Mouse (Mus musculus): ENCODE results near the gene Gm45799. TPM values are rescaled to one million over a fixed set of nuclear protein-coding genes. Genes with fewer than 3 reads are reported as not detected.

Gm45799 gene
- polyA plus RNA-seq (2011; ENCODE audit: insufficient read depth, insufficient read length, low read depth, missing spikeins) = 0.72 and 5.7 TPM in 2 replicates

GRCm38 (mm10) chr7:105640233-105640893 is at the start of gene Gm45799, which contains the start of gene Arfip2:
TSS of gene Gm45799 (plus strand) at chr7:105640552.
TSS of gene Arfip2 (minus strand) at chr7:105640416.
- Histone ChIP-seq H3K9me3 (replicated peaks; ENCODE audit: control insufficient read depth, insufficient read depth, low read length, poor library complexity, severe bottlenecking) (no peaks in the 10 kb centered on the region), H3K4me1 (ENCODE audit: control insufficient read depth, insufficient read depth, low read length) (no peaks in the 10 kb centered on the region), H3K4me3 (ENCODE audit: low read depth, low read length) (peak within 1 kb of the TSS; percentile 97), H3K27me3 (ENCODE audit: control insufficient read depth, insufficient read depth, low read length, poor library complexity, severe bottlenecking) (no peaks in the 10 kb centered on the region), H3K9ac (ENCODE audit: low read depth, poor library complexity, severe bottlenecking) (peak within 1 kb of the TSS; percentile 68), H3K36me3 (ENCODE audit: control insufficient read depth, insufficient read depth, low read length, poor library complexity, severe bottlenecking) (peaks cover 15% of the 10 kb centered on the region), H3K27ac (ENCODE audit: insufficient read depth, low read length) (no peak within 1 kb of the TSS)
- TF ChIP-seq CTCF (IDR thresholded peaks at IDR 0.05; ENCODE audit: low read depth, low read length) (no peak), EP300 (IDR thresholded peaks at IDR 0.05; ENCODE audit: insufficient read depth, low read depth, low read length) (0 out of 2 replicates have a peak, but pooled peaks have one; percentile 21), POLR2A (IDR thresholded peaks at IDR 0.05; ENCODE audit: insufficient read depth, low read length) (no peak)

GRCm38 (mm10) chr7:105602860-105603623 is 37.3 kb upstream of the Gm45799 start:
- no peaks in the 10 kb centered on the region for H3K4me1 ChIP-seq (ENCODE audit: control insufficient read depth, insufficient read depth, low read length)
- H3K4me3 ChIP-seq (ENCODE audit: low read depth, low read length) = no peak overlapping the region
- H3K36me3 ChIP-seq (ENCODE audit: control insufficient read depth, insufficient read depth, low read length, poor library complexity, severe bottlenecking) = no peaks in the 10 kb centered on the region
- TF ChIP-seq EP300 (IDR thresholded peaks at IDR 0.05; ENCODE audit: insufficient read depth, low read depth, low read length) (0 out of 2 replicates have a peak, but pooled peaks have one; percentile 73), POLR2A (IDR thresholded peaks at IDR 0.05; ENCODE audit: insufficient read depth, low read length) (no peak), CTCF (IDR thresholded peaks at IDR 0.05; ENCODE audit: low read depth, low read length) (peak; percentile 85)
- H3K27me3 ChIP-seq (ENCODE audit: control insufficient read depth, insufficient read depth, low read length, poor library complexity, severe bottlenecking) = no peaks in the 10 kb centered on the region
- no peaks in the 10 kb centered on the region for H3K9me3 ChIP-seq (replicated peaks; ENCODE audit: control insufficient read depth, insufficient read depth, low read length, poor library complexity, severe bottlenecking)
- no peak overlapping the region for H3K9ac ChIP-seq (ENCODE audit: low read depth, poor library complexity, severe bottlenecking)
- H3K27ac ChIP-seq (ENCODE audit: insufficient read depth, low read length) = no peak overlapping the region

- TF ChIP-seq CTCF (IDR thresholded peaks at IDR 0.05; ENCODE audit: low read depth, low read length) (no peak), POLR2A (IDR thresholded peaks at IDR 0.05; ENCODE audit: insufficient read depth, low read length) (no peak), EP300 (IDR thresholded peaks at IDR 0.05; ENCODE audit: insufficient read depth, low read depth, low read length) (no peak)
- Histone ChIP-seq H3K9ac (ENCODE audit: low read depth, poor library complexity, severe bottlenecking) (no peak overlapping the region), H3K4me3 (ENCODE audit: low read depth, low read length) (no peak overlapping the region), H3K27me3 (ENCODE audit: control insufficient read depth, insufficient read depth, low read length, poor library complexity, severe bottlenecking) (no peaks in the 10 kb centered on the region), H3K9me3 (replicated peaks; ENCODE audit: control insufficient read depth, insufficient read depth, low read length, poor library complexity, severe bottlenecking) (no peaks in the 10 kb centered on the region), H3K36me3 (ENCODE audit: control insufficient read depth, insufficient read depth, low read length, poor library complexity, severe bottlenecking) (peaks cover 6% of the 10 kb centered on the region; the same call in 1 of the 2 replicates), H3K27ac (ENCODE audit: insufficient read depth, low read length) (no peak overlapping the region), H3K4me1 (ENCODE audit: control insufficient read depth, insufficient read depth, low read length) (no peaks in the 10 kb centered on the region)
Observed at GRCm38 (mm10) chr7:105608467-105608866, 31.9 kb upstream of the Gm45799 start.

- Histone ChIP-seq H3K9me3 (replicated peaks; ENCODE audit: control insufficient read depth, insufficient read depth, low read length, poor library complexity, severe bottlenecking) (no peaks in the 10 kb centered on the region), H3K36me3 (ENCODE audit: control insufficient read depth, insufficient read depth, low read length, poor library complexity, severe bottlenecking) (peaks cover 6% of the 10 kb centered on the region; the same call in 1 of the 2 replicates), H3K27ac (ENCODE audit: insufficient read depth, low read length) (no peak overlapping the region), H3K4me1 (ENCODE audit: control insufficient read depth, insufficient read depth, low read length) (no peaks in the 10 kb centered on the region), H3K9ac (ENCODE audit: low read depth, poor library complexity, severe bottlenecking) (no peak overlapping the region), H3K27me3 (ENCODE audit: control insufficient read depth, insufficient read depth, low read length, poor library complexity, severe bottlenecking) (no peaks in the 10 kb centered on the region), H3K4me3 (ENCODE audit: low read depth, low read length) (no peak overlapping the region)
- no peak for TF ChIP-seq POLR2A (IDR thresholded peaks at IDR 0.05; ENCODE audit: insufficient read depth, low read length)
- TF ChIP-seq CTCF (IDR thresholded peaks at IDR 0.05; ENCODE audit: low read depth, low read length) = no peak
- no peak for TF ChIP-seq EP300 (IDR thresholded peaks at IDR 0.05; ENCODE audit: insufficient read depth, low read depth, low read length)
Observed at GRCm38 (mm10) chr7:105611767-105612166, 28.6 kb upstream of the Gm45799 start.

- peaks cover 15% of the 10 kb centered on the region; the same call in 1 of the 2 replicates for H3K36me3 ChIP-seq (ENCODE audit: control insufficient read depth, insufficient read depth, low read length, poor library complexity, severe bottlenecking)
- no peaks in the 10 kb centered on the region for H3K4me1 ChIP-seq (ENCODE audit: control insufficient read depth, insufficient read depth, low read length)
- no peaks in the 10 kb centered on the region for H3K27me3 ChIP-seq (ENCODE audit: control insufficient read depth, insufficient read depth, low read length, poor library complexity, severe bottlenecking)
- H3K9me3 ChIP-seq (replicated peaks; ENCODE audit: control insufficient read depth, insufficient read depth, low read length, poor library complexity, severe bottlenecking) = peaks cover 12% of the 10 kb centered on the region
- no peak for TF ChIP-seq CTCF (IDR thresholded peaks at IDR 0.05; ENCODE audit: low read depth, low read length)
- no peak for TF ChIP-seq EP300 (IDR thresholded peaks at IDR 0.05; ENCODE audit: insufficient read depth, low read depth, low read length)
- H3K4me3 ChIP-seq (ENCODE audit: low read depth, low read length) = no peak overlapping the region
- H3K27ac ChIP-seq (ENCODE audit: insufficient read depth, low read length) = no peak overlapping the region
- no peak overlapping the region for H3K9ac ChIP-seq (ENCODE audit: low read depth, poor library complexity, severe bottlenecking)
Observed at GRCm38 (mm10) chr7:105614400-105614799, 26.0 kb upstream of the Gm45799 start.

Measured in ES-Bruce4 (cell line).